Mouse (Mus musculus): Measurements from ENCODE around the gene Gipr.
"Not testable (repeated sequence)": the region's sequence is repeated elsewhere in the genome, so short reads cannot be mapped to it uniquely, and the experiment has no call there.

Gene Gipr

DNA sequence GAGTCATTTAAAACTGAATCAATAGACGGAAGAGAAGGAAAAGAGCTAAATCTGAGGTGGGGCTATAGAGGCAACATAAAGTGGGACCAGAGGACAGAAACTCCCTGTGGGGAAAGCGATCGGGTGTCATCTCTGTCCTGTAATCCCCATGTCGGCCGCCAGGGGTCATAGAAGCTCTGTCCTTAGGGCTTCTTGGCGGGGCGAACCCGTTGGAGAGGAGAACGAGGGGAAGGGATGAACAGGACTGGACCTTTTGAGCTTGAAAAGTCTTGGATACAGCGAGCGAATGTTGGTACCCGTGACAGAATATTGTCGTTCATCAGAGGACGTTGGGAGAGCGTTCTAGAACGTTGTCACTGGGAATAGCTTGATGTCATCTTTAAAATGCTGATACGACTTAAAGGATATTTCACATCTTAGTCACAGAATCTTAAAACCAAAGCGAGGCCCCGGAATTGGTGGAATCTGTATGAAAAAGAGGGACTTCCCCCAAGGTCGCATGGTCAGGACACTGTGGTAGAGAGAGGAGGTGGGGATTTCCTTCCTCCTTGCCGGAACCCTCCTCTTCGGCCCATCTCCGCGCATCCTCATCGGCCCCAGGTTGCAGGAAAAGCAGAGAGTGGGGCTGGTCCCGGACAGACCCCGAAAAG, 12.6 kb upstream of the Gipr start:
- DNase-seq (ENCODE audit: low read depth), result peak; percentile 68

DNA sequence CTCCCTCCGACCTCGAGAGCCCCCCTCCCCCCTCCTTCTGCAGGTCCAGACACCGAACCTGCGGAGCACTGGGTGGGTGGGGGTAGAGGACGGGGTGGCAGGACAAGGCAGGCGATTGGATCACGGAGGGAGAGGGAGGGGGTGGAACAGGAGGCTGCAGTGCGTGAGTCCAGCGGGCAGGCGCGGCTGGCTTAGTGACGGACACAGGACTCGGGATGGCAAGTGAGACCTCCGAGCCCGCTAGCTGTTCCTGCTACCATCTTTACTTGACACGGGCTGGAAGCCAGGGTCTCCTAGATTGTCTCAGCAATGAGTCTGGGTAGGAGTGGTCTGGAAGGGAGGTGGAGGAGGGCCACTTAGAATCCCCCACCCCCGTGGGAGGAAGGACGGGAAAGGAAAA, 12.1 kb upstream of the Gipr start:
- DNase-seq (ENCODE audit: low read depth), result no peak

DNA sequence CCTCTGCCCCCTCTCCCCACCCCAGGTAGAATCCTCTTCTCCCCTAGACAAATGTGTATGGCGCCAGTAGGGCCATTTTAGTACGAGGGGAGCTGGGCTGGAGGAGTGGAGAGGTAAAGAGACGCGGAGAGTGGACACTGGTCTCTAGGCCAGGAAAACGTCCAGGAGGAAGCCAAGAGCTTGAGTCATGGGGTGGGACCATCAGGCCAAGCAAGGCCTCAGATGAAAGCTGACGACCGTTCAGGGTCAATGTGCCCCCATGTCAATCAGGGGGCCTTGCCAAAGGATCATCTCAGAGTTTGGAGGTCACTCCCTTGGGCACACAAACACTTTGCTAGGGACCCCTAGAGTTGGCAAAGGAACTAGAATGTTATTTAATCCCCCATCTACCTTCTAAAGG, 11.3 kb upstream of the Gipr start:
- DNase-seq (ENCODE audit: low read depth), result no peak

DNA sequence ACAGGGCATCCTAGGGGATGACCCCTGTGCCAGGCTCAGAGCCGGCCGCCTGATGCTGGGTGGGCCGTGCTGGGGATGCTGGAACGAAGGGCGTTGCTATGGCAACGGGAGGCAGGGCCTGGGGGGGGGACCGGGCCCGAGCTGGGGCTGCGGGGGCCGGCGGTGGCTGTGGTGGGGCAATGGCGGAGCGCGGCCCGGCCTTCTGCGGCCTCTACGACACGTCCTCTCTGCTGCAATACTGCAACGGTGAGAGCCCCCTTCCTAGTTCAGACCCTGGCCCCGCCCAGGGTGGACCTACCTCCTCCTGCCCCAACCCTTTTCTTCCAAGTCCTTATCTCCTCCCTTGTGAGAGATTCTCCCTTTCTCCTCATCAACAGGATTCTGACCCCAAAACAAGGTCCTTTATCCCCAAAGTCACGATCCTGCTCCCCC, 10.6 kb upstream of the Gipr start:
- no peak for DNase-seq (ENCODE audit: low read depth)

DNA sequence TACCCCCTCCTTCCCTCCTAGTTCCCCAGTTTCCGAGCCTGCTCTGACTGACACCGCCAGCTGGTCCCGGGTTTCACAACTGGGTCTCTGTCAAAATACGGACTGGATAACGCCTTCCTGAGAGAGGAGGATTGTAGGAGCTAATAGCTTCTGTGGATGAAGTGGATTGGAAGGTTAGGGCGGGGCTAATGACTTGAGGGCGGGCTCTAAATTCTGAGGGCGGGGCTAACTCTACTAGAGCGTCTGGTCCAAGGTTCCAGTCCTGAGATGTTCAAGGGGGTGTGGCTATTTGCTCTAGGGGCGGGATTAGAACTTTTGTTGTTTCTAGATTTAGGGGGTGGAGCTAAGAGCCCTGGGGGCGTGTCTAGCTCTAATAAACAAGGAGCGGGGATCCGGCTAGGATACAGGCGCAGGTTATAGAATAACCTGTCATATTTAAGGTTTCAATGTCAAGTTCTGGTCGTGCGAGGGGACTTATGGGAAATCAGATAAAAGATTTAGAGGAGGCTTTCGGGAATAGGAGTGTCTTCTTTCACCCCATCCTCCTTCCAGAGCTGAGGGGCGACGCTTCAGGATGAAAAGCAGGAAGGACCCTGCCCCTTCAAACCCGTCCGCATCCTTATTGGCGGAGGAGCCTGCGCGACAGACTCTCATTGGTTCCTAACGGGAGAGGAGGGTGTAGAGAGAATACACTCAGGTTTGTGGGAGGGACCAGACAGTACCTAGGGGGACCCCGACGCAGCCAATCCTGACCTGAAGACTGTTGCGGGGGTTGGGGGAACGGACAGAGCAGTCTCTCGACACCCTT, 10.0 kb upstream of the Gipr start, which contains the start of gene Eml2:
TSS of gene Eml2 (plus strand) at position 714 of the 808 bp plus-strand sequence.
- DNase-seq (ENCODE audit: low read depth), result no peak

DNA sequence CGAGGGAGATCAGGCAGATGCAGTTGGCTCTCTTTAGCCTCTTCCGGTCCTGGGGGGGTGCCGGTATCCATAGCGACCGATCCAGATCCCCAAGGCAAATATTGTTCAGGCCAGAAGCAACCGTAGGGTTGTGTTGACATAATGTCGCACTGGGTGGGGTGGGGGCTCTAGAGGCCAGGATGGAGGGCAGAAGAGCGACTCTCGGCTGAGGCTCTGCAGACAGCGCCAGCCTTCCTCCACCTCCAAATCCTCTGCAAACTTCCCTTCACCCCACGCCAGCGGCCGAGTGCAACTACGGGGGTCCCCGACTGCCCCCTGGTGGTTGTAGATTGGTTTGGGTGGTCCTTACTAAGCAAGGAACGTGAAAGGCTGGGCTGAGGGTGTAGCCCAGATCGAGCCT, 6.9 kb upstream of the Gipr start:
- DNase-seq (ENCODE audit: low read depth), result peak; percentile 57

DNA sequence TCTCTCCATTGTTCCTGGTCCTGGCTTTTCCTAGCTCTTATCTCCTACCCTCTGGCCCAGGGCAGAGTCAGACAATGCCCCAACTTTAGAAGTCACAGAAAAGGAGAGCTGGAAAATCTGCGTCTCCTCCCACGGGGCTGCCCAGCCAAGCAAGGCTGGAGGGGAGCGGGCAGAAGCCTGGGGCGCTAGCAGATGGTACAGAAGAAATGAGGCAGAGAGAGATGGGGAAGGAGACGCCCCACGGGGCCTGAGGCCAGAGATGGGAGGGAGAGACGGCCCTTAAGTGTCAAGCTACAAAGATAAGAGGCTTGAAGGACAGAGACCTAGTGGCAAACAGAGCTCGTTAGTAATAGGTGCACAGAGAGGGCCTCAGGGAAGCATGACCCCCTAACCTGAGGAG, 5.9 kb upstream of the Gipr start:
- DNase-seq (ENCODE audit: low read depth), result no peak

DNA sequence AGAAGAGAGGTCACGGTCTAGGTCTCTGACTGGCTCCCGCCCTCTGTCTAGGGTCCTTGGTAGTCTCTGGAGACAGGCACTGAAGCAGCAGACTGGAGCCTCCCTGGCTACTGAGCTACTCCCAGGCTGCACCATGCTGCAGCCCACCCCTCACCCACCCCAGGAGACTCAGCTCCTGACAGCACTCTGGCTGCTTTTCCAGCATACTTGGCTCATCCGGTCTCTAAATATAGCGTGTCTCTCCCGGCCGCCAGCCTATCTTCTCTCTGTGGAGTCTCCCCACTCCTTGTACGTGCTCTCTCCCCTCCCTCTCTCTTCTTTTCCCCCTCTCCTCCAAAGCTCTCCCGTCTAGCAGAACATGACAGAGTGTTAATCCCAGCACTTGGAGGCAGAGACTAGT, 4.2 kb upstream of the Gipr start:
- DNase-seq (ENCODE audit: low read depth), result no peak

DNA sequence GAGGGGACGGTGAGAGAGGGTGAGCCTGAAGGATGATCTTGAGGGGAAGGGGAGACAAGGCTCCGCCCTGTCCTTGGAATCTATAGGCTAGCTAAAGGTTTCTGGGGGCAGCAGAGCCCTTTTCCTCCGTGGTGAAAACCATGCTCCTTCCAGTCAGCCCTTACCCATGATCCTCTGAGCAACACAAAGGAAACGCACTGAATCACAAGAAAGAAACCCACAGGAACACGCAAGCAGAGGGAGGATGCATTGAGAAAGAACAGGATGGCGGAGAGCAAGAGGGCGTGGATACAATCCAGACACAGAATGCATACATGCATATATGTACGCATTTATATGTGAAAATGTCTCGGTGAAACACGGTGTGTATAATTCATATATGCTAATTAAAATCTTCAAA, 3.6 kb upstream of the Gipr start:
- DNase-seq (ENCODE audit: low read depth), result no peak

DNA sequence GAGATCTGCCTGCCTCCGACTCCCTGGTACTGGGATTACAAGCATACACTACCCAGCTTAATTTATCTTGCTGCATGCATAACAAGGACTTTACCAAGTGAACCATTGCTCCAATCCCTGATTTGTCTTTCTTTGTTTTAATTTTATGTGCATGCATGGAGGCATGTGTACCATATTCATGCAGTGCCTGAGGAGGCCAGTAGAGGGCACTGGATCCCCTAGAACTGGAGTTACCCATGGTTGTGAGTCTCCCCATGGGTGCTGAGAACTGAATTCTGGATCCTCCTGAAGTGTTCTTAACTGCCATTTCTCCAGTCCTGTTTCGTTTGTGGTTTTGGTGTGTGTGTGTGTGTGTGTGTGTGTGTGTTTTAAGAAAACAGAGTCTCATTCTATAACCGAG, 1.1 kb upstream of the Gipr start:
- no peak for DNase-seq (ENCODE audit: low read depth)

DNA sequence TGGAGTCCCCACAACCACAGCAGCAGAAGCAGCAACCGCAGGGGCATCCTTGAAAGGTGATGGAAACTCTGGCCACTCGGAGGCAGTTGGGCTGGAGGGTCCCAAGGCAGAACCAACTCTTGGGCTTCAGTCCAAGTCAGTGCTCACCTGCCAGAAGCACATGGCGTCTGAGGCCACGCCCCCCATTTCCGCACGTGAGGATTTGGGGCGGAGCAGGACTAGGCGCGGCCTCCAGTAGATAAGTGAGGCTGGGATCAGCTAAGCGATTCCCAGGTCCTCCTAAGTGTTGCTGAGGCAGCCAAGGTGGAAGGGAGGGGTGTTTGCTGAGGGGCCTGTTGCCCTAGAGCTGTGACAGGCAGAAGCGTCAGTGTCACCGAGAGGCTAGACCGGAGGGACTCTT, 949 bp downstream of the Gipr start:
- DNase-seq (ENCODE audit: low read depth), result peak; percentile 67

DNA sequence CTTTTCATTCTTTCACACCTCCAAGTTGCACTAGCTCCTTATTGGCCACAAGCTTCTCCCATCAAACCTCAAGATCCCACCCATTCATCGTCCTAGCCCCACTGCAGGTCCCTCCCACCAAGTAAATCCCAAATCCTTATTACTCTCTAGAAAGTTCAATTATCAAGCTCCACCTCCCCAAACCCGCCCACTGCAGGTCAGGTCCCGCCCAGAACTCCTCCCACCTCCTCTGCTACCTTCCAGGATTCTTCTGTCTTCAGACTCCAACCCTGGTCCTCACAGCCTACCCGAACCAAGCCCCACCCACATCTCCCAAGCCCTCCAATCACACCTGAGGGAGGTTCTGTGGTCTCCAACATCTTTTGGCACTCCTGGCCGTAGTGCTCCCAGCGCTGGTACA, 1.7 kb downstream of the Gipr start:
- DNase-seq (ENCODE audit: low read depth), result no peak

DNA sequence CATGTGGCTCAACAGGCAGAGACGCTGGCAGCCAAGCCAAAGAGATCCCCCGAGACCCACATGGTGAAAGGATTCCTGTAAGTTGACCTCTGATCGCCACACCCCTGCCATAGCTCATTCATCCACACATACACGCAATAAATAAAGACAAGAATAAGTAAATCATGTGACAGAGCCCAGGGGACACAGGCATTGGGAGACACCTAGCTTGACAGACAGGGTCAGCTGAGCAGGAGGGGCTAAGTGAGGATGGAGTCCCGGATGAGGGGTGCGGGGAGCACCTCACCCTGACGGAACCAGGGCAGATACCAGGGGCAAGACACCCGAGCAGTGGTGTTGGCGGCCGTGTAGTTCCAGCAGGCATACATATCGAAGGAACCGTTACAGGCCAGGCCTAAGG, 2.2 kb downstream of the Gipr start:
- no peak for DNase-seq (ENCODE audit: low read depth)

DNA sequence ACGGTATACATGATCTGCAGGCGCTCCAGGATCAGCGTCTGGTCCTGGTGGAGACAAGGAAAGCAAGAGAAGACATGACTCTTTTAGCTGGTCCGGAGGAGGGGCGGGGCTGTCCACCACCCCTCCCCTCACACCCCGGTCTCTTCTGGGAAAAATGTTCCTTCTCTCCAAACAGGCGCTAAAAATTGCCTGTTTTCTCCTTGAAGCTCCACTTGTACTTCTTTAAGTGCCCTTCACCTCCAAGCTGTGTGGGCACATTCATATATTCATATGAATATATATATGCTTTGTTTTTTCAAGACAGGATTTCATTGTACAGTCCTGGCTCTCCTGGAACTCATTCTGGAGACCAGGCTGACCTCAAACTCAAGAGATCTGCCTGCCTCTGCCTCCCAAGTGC, 3.0 kb downstream of the Gipr start:
- DNase-seq (ENCODE audit: low read depth), result no peak

DNA sequence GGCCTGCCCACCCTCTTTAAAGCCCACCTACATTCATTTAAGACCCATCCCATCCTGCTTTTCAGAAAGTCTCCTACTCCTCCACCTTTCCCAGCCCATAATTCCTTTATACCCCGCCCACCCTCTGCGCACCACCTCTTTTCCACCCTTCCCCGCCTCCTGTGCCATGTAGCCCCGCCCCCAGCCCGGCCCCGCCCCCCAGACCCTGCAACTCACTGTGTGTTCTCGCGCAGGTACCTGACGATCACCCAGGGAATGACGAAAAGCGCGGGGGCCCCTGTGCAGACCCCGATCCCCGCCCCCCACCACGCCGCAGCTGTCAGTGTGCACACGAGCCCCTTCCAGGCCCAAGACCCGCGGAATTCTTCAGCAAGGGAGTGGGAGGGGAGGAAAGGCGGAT, 5.8 kb downstream of the Gipr start:
- DNase-seq (ENCODE audit: low read depth), result no peak

DNA sequence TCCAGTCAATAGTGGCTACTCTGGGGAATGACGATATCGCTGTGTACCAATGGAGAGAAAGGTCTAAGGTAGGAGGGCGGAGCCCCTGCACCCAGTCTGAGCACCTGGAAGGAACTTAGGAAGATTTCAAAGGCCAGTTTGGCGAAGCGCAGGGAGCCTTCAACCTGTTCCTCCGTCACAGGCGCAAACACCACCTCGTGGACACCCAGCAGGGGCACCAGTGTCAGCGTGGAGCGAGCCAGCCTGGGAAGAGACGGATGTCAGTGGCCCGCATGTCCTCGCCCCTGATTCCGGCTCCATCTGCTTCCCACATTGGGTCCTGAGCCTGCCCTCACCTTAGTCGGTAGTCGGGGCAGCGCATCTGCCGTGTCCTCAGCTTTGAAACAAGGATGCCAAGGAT, 6.5 kb downstream of the Gipr start:
- no peak for DNase-seq (ENCODE audit: low read depth)

DNA sequence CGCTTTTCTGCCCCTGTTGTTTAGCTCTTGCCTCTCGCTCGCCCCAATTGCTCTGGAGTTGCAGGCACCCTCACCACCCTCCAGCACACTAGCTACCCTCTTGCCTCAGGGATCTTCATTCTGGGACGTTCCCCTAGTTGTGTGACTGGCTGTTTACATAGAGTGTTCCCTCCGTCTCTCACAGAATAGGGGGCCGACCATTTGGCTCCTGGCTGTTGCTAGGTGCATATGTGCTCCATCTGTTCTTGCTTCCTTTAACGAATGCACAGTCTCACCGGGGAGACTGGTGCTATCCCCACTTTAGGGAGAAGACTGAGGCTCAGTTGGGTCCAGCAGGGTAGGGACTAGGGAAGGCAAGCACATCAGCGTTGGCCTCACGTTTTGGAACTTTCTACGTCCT, 7.3 kb downstream of the Gipr start:
- DNase-seq (ENCODE audit: low read depth), result no peak

DNA sequence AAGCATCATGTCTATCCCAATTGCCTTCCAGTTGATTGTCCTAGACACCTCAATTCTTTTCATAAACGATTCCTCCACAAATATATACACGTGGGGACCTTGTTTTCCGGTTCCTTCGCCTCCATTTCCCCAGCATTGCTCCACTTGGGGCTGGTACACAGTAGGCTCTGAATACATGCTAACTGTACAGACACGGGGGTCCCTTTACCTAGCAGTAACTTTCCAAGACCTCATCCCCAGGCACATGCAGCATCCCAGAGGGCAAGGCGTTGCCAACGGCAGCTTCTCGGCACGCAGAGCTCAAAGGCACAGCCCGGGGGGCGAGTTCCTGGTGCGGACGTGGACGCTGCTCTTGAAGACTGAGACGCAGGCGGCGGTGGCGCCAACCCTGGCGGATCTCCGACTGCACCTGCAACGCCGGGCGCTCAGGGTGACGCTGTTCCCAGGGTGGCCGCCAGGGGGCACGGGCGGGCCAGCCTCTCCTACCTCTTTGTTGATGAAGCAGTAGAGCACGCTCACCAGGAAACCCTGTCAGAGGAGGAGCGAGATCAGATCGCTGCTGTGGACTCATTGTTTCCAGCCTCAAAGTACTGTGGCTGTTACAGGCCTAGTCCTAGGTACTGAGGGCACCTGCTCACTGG, 8.6 kb downstream of the Gipr start:
- peak; percentile 66 for DNase-seq (ENCODE audit: low read depth)

DNA sequence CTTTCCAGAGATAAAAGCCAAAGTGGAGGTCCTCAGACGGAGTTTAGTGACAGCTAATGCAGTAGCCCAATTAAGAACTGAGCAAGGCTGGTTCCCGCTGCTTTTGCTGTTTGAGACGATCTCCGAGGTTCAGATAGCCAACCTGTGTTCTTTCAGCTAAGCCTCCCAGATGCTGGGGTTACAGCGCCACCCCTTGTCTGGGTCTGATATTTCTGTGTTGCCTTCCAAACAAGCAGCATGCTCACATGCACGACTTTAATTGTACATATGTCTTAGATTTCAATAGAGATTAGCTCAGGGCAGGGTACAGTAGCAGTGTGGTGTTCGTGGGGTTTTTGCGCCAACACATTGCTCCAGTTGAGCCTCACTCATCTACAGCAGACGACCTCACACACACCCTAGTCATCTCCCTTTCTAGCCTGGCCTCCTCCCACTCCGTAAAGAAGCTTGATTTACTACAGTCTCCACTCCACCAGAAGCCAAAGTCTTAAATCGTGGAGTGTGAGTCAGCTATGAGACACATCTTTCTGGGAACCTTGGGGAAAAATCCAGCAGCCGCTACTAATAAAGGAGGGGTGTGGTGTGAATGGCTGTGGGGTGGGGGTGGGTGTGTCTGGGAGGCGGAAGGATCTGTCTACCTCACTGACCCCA, 10.0 kb downstream of the Gipr start:
- DNase-seq (ENCODE audit: low read depth), result no peak

DNA sequence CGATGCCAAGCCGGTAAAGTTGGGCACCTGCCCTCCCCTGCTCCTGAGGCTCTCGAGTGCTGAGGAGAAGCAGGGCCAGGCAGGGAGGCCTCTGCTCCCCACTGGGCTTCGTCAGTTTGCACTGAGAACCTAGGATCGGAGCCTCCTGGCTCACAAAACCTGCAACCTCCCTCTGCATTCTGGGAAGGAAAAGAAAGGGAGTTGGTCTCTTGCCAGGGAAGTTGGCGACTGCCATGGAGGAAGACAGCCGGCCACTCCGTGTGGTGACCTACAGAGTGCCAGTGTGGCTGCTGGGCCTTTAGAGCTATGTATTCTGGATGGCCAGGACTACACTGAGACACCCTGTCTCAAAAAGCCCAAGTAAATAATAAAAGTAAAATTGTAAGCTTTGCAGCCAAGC, 11.1 kb downstream of the Gipr start:
- DNase-seq (ENCODE audit: low read depth), result no peak

DNA sequence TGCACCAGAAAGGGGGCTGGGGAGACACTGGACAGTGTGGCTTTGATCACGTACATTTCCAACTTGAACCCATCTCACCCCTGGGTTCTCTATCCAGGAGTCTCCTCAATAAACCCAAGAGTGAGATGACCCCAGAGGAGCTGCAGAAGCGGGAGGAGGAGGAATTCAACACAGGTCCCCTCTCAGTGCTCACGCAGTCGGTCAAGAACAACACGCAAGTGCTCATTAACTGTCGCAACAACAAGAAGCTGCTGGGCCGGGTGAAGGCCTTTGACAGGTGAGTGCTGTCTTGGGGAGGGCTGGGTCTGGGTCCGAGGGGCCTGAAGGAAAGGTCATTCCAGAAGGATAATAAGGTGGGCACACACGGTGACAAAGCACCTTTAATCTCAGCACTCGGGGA, 14.8 kb downstream of the Gipr start:
- not testable (repeated sequence) for DNase-seq (ENCODE audit: low read depth)

DNA sequence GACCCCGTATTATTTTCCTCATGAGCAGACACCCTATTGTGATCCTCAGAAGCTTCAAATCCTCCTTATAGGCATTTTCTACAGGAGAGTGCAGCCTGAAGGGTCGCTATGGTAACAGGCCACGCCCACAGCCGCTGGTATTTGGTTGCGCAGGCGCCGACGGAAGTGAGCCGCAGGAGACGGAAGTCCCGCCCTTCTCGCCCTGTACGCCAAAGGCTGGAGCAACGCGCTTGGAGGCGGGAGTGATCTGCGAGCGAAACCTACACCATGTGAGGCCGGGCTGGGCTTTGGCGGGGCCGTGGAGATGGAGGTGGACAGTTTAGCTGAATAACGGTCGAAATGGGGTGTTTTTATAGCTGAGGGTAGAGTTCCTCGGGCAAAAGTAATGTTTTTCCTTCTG, 16.3 kb downstream of the Gipr start, which contains the start of gene Snrpd2:
TSS of gene Snrpd2 (plus strand) at position 97 of the 400 bp plus-strand sequence.
- DNase-seq (ENCODE audit: low read depth), result peak; percentile 93
